Mouse (Mus musculus) retina, embryonic 14.5 days (tissue): Measurements from ENCODE around the gene Smarcd3.

Source experiments
- DNase-seq: peaks from one replicate; pipeline ENCODE4 v3.0.0-alpha.2; 2015; ENCODE audit warnings: low spot score

Gene Smarcd3

GRCm38 (mm10) chr5:24597221-24597728 is 26.9 kb downstream of the Smarcd3 start:
- DNase-seq = peak; percentile 96

GRCm38 (mm10) chr5:24596519-24597171 is 27.6 kb downstream of the Smarcd3 start:
- DNase-seq = no peak

GRCm38 (mm10) chr5:24595786-24596380 is 28.3 kb downstream of the Smarcd3 start:
- DNase-seq = no peak

GRCm38 (mm10) chr5:24595261-24595660 is 28.9 kb downstream of the Smarcd3 start:
- DNase-seq = no peak

GRCm38 (mm10) chr5:24594346-24594745 is 29.9 kb downstream of the Smarcd3 start:
- DNase-seq = no peak

- no peak for DNase-seq
Measured at GRCm38 (mm10) chr5:24593928-24594327, 30.3 kb downstream of the Smarcd3 start.

GRCm38 (mm10) chr5:24593230-24593629 is 31.0 kb downstream of the Smarcd3 start:
- DNase-seq = no peak

- DNase-seq = no peak
Measured at GRCm38 (mm10) chr5:24592471-24593160, 31.6 kb downstream of the Smarcd3 start.

GRCm38 (mm10) chr5:24591796-24592470 is 32.3 kb downstream of the Smarcd3 start:
- DNase-seq = no peak

GRCm38 (mm10) chr5:24591268-24591721 is 32.9 kb downstream of the Smarcd3 start:
- no peak for DNase-seq

- DNase-seq = no peak
Measured at GRCm38 (mm10) chr5:24589511-24590500, 34.4 kb downstream of the Smarcd3 start.

- no peak for DNase-seq
Measured at GRCm38 (mm10) chr5:24587200-24587577, 37.0 kb downstream of the Smarcd3 start.

GRCm38 (mm10) chr5:24586547-24587199 is 37.5 kb downstream of the Smarcd3 start, which contains the start of gene Chpf2:
Gene Chpf2, plus strand, starts transcription at chr5:24586741.
- peak; percentile 90 for DNase-seq

- no peak for DNase-seq
Measured at GRCm38 (mm10) chr5:24586106-24586505, 38.1 kb downstream of the Smarcd3 start.

- no peak for DNase-seq
Measured at GRCm38 (mm10) chr5:24578109-24578963, 45.9 kb downstream of the Smarcd3 start.

GRCm38 (mm10) chr5:24577183-24577929 is 46.9 kb downstream of the Smarcd3 start, which contains the start of gene Abcf2:
Gene Abcf2, minus strand, starts transcription at chr5:24577467.
- peak; percentile 100 for DNase-seq

GRCm38 (mm10) chr5:24576801-24577182 is 47.4 kb downstream of the Smarcd3 start:
- no peak for DNase-seq

GRCm38 (mm10) chr5:24575948-24576347 is 48.3 kb downstream of the Smarcd3 start:
- DNase-seq = no peak

GRCm38 (mm10) chr5:24556709-24557108 is 67.5 kb downstream of the Smarcd3 start, which contains the start of gene 4931409K22Rik:
Gene 4931409K22Rik, minus strand, starts transcription at chr5:24556809.
- DNase-seq = no peak
